Mouse (Mus musculus): ENCODE data around the gene Ecel1. TPM values are rescaled to one million over a fixed set of nuclear protein-coding genes. Genes with fewer than 3 reads are reported as not detected.

Ecel1 gene
- polyA plus RNA-seq (2017; shearing (Covaris generic)), result 0.46 TPM

GRCm38 (mm10) chr1:87156199-87156587, at the start of gene Ecel1:
TSS of gene Ecel1 (minus strand) at chr1:87156521.

GRCm38 (mm10) chr1:87204465-87204864, 48.1 kb upstream of the Ecel1 start, which contains the start of gene Chrng:
TSS of gene Chrng (plus strand) at chr1:87204657.

GRCm38 (mm10) chr1:87190429-87190828, 34.1 kb upstream of the Ecel1 start, which contains the start of gene Chrnd:
TSS of gene Chrnd (plus strand) at chr1:87190607.

GRCm38 (mm10) chr1:87183013-87183412, 26.7 kb upstream of the Ecel1 start, which contains the start of gene Prss56:
TSS of gene Prss56 (plus strand) at chr1:87183313.

GRCm38 (mm10) chr1:87124673-87125072, 31.6 kb downstream of the Ecel1 start, which contains the start of gene Akp3:
TSS of gene Akp3 (plus strand) at chr1:87124973.

GRCm38 (mm10) chr1:87101411-87101810, 54.9 kb downstream of the Ecel1 start, which contains the start of gene Alpi:
TSS of gene Alpi (minus strand) at chr1:87101606.

Other genes with a start within 250 kb of the Ecel1 start
- gene Alppl2, start 66.6 kb downstream of the Ecel1 start, polyA plus RNA-seq (2017; shearing (Covaris generic)), result not detected
- gene Alpi, start 54.9 kb downstream of the Ecel1 start, polyA plus RNA-seq (2017; shearing (Covaris generic)), result not detected
- gene Akp3, start 31.5 kb downstream of the Ecel1 start, polyA plus RNA-seq (2017; shearing (Covaris generic)), result not detected
- not detected for gene Prss56, start 26.8 kb upstream of the Ecel1 start, polyA plus RNA-seq (2017; shearing (Covaris generic))
- gene Chrnd, start 34.1 kb upstream of the Ecel1 start, polyA plus RNA-seq (2017; shearing (Covaris generic)), result not detected
- not detected for gene Chrng, start 48.1 kb upstream of the Ecel1 start, polyA plus RNA-seq (2017; shearing (Covaris generic))
- gene Eif4e2, start 57.4 kb upstream of the Ecel1 start, polyA plus RNA-seq (2017; shearing (Covaris generic)), result 143 TPM
- not detected for gene Efhd1, start 107.8 kb upstream of the Ecel1 start, polyA plus RNA-seq (2017; shearing (Covaris generic))
- 79.4 TPM for gene Gigyf2, start 170.5 kb upstream of the Ecel1 start, polyA plus RNA-seq (2017; shearing (Covaris generic))
- 1.7 TPM for gene Kcnj13, start 238.2 kb upstream of the Ecel1 start, polyA plus RNA-seq (2017; shearing (Covaris generic))